Mouse (Mus musculus) MN1 (cell line): ENCODE measurements around the gene Nmnat2.

ENCODE experiments used
- DNase-seq: peaks from one replicate; pipeline ENCODE4 v3.0.0-alpha.2; 2016; ENCODE audit warnings: low spot score

Gene Nmnat2

GRCm38 (mm10) chr1:153019128-153019527 lies 64.3 kb downstream of the Nmnat2 start:
- no peak for DNase-seq

DNA sequence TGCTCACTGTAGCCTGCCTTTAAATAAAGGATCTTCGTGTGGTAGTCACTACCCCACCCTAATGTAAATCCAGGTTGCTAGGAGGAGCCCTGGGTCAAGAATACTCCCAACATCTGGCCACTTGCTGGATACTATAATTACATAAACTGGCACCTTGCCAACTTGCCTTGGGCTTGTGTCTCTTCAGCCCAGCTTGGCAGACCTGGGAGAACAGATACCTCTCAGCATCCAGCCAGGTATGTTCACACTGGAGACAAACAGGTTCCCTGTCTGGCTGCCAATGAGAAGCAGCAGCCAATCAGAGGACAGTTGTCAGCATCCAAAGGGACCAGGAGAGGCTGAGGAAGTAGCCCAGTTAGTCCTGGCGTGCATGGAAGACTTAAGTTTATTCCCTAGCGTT lies 64.8 kb downstream of the Nmnat2 start:
- DNase-seq = peak; percentile 58

DNA sequence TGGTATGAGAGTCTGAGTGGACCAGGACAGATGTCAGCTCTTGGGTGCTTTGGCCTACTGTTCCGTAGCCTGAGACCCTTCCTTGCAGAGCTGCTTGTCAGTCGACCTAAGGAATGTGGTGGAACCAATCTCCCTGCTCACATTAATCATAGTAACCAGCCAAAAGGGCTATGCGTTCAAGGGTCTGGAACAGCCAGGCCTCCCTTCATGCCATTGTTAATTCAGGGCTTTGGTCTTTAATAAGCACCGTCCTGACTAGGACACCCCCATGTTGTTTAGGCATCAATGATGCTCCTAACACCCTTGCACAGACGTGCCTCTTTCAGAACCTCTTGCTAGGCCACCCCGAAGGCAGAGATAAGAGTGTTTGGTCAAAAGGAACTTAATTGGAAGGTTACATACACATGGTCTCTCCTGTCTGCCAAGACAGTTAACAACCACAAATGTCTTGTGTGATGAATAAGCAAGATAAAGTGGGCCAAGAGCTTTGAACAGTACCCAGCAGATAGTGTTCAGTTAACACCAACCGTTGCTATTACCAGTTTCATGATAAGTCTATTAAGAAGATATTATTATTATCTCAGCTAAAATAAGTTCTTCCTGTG lies 66.3 kb downstream of the Nmnat2 start:
- DNase-seq = no peak

DNA sequence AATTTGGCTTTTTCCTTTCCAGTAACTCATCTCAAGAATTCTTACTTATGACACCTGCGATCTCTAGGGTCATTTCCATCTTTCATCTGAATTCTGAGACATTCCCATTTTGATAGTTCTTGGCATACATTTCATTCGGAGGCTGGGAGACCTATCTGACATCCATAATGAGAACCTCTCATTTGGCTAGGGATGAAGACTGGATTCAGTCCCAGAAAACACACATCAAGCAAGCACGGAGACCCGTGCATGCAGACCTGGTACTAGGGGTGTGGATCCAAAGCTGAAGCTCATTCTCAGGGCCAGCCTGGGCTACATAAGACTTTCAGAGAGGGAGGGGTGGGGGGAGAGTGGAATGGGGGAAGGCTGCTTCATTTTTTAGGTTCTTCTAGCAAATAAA lies 68.2 kb downstream of the Nmnat2 start:
- DNase-seq = no peak

DNA sequence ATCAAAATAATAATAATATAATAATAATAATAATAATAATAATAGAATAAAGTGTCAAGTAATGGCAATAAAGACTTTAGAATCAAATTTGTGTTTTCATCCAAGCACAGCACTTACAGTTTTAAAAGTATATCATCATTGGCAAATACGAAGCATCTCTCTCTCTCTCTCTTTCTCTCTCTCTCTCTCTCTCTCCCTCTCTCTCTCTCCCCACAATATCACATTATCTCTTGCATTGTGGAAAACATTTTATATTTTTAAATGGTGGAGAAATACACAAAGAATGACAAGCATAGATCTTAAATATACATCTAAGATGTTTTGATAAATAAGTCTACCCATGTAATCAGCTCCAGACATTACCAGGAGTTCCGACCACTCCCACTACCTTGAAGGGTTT lies 69.1 kb downstream of the Nmnat2 start:
- no peak for DNase-seq

DNA sequence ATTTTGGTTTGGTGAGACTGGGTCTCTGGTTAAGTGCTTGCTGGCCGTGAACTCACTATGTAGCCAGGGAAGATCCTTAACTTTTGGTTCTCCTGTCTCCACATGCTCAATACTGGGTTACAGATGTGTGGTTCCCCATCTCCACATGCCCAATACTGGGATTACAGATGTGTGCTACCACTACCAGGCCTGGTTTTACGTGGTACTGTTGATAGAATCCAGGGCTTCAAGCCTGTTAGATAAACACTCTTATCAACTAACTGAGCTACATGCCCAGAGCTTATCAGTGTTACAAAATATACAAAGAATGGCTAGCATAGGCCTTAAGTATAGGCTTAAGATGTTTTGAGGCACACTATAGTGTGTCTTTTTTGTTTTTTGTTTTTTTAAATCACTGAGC lies 69.7 kb downstream of the Nmnat2 start:
- no peak for DNase-seq

GRCm38 (mm10) chr1:153031345-153031744 lies 76.6 kb downstream of the Nmnat2 start:
- DNase-seq = no peak

GRCm38 (mm10) chr1:153031954-153032353 lies 77.2 kb downstream of the Nmnat2 start:
- DNase-seq = no peak

GRCm38 (mm10) chr1:153033145-153033908 lies 78.5 kb downstream of the Nmnat2 start:
- DNase-seq = no peak

DNA sequence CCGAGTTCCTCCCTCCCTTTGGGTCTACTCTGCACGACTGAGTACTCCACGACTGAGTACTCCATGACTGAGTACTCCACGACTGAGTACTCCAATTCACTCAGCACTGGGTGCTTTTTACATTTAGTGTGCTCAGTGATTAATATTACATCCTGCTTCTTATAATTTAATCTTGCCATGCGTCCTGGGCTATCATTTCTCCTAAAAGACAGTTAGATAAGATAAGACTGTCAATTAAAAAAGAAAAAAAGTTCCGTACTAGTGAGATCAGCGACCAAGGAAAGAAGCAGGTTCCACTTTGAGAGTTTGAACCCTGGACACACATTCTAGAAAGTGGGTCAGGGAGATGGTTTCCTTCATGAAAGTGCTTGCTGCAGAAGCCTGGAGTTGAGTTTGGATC lies 79.3 kb downstream of the Nmnat2 start:
- DNase-seq = no peak

DNA sequence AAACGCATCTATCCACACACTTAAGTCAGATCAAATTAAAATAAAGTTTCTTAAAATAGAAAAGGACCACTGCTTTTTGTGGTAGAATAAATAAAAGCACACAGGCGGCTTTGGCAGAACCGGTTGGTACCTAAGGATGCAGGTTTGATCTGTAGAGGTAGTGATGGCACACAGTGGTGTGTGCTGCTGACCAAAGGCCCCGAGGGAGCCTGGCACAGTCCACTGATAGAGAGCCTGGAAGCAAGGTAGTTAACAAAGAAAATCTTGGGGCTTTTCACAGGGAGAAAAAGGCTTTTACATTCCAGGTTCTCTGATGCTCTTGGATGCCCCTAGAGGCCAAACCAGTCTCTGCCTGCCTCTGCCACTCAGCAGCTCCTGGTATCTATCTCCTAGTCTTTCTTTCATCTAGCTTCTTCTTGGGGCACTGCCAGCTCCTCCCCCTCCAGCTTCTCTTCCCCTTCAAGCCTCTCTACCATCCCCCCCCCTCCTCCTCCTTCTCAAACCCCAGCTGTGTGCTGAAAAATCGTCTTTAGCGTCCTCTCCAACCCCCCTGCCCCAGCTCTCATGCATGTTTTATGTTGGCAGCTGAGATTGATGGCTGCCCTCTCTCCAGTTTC lies 80.6 kb downstream of the Nmnat2 start:
- DNase-seq = peak; percentile 41

DNA sequence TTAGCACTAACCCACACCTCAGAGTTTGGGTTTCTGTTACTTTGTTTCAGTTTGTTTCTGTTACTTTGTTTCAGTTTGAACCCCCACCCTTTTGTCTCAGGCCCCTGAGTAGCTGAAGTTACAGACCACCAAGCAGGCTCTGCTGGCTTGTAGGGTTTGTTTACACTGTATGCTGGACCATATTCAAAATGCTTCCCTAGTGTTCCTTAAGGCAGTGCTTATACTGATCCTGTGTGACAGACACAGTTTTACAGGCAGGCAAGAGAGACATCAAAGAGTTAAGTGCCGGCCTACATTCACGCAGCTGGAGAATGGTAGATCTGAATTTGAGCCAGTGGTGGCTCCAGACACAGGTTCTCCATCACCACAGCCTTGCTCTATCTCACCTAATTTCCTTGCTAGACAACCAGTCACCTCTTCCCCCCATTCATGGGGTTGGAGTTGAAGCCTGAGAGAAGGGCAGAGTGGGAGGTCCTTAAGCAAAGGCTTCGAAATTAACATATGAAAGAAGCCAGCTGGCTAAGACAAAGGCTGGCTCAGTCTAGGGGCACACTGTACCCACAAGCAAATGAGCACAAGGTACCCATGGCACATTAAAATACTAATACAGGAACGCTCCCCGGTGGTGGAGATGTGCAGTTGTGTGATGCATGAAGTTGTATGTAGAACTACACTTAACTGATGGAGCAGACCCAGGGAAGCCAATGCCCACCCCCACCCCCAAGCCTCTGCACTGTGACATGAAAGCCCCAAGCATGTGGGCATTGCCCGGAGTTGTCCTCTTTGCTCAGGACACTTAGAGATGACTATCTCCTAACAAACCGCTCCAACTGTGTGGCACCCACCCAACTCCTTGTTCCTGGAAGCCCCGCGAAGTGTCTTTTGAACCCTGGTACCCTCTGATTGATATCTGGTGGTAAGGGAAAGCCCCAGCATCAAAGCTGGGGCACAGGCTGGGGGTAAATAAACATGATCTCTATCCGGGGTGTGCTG lies 82.9 kb downstream of the Nmnat2 start:
- DNase-seq = no peak

DNA sequence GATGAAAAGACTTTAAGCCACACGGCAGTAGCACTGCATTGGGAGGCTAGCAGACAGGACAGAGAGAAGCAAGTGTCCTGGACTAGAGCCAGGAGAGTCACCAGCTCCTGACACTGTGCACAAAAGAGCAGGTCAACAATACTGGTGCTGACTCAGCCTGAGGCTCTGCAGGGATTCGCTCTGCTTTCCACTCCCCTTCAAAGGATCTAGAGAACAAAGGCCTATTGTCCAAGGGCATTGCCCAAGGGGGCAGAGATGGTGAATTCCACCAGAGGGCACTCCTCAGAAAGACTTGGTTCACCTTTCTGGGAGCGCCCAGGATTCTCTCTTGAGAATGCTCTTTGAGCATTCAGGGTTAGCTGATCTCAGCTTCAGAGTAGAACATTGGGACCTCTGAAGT lies 85.3 kb downstream of the Nmnat2 start:
- peak; percentile 90 for DNase-seq

DNA sequence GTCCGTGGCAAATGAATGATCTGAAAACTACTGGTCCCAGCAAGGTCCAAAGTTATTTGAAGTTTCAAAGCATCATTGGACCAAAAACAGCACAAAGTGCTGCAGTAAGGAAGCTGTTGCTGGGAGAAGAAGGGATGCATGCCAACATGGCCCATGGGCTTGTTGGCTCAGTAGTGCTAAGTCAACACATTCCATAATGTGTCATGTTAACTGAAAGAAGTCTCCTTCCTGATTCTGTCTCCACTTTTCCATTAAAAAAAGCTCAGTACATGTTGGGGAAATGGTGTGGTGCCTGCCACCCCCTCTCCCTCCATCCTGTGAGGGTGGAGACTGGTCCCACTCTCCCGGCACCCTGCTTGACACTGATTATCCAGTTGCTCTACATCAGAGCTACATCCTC lies 86.3 kb downstream of the Nmnat2 start:
- DNase-seq = no peak

DNA sequence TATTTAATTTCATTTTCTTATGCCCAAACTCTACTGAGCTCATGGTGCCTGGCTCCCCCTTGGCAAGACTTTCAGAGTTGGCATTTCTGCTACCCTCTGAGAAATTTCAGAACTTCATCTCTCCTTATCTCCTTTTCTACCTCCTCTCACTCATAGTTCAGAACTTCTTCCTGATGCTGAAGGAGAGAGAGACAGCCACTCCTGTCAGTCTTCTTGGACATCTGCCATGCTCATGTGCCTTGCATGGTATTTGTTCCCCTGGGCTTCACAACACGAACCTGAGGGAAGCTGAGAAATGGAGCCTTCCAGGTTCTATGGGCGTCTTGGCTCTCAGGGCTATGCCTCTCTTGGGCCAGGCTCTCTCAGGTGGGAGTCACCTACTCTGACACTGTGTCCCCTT lies 87.5 kb downstream of the Nmnat2 start:
- no peak for DNase-seq

GRCm38 (mm10) chr1:153043332-153043731 lies 88.5 kb downstream of the Nmnat2 start:
- DNase-seq = peak; percentile 42

GRCm38 (mm10) chr1:153045368-153045767 lies 90.6 kb downstream of the Nmnat2 start:
- no peak for DNase-seq

GRCm38 (mm10) chr1:153048147-153048878 lies 93.5 kb downstream of the Nmnat2 start:
- DNase-seq = peak; percentile 65

DNA sequence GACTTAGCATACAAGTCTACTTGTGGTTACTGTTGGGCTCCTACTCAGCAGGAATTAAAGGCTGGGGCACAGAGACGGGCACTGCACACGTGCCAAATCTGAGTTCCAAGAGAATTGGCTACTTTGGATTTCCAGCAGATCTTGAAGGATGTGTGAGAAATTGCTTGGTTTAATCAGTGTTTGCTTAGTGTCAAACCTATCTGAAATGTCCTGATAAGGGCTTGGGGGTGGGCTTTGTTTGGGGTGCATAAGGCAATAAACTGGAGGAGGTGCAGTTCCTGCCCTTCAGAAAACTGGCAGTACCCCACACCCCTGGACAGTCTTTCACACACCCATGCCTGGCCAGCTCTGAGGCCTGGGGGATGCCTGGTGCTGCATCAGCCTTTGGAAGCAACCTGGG lies 94.7 kb downstream of the Nmnat2 start:
- no peak for DNase-seq

GRCm38 (mm10) chr1:153051474-153051873 lies 96.7 kb downstream of the Nmnat2 start:
- no peak for DNase-seq

DNA sequence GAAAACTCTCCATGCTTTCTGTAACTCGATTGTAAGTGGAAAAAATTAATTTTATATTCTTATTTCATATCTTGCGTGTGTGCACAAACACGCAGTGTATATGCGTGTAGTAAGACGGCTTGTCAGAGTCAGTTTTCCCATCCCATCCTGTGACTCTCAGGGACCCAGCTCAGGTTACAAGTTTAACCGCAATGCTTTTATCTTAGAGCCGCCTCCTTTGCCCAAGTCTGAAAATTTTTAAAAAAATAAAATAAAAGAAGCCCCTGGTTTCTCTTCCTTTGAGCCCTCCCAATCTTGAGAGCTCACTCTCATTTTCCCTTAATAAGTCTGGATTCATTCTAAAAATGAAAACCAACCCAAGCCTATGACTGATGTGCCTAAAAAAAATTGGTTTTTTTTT lies 98.8 kb downstream of the Nmnat2 start:
- no peak for DNase-seq
